Mouse (Mus musculus): ENCODE measurements at regions not wholly inside any gene's neighbourhood (a gene's known extent, or its start where the extent isn't known, plus 50 kb on each side); places are given as distances from the start of the nearest gene placed in this dataset.

GRCm38 (mm10) chr17:29769143-29769542, 52.3 kb upstream of the Ccdc167 start:
- TF ChIP-seq CTCF (IDR thresholded peaks at IDR 0.05; ENCODE audit: extremely low read depth, insufficient read depth, low read length), result no peak
- TF ChIP-seq POLR2A (IDR thresholded peaks at IDR 0.05; ENCODE audit: extremely low read depth, insufficient read depth, low read length), result no peak

Measured in cortical plate, adult 2 months (tissue).